Mouse (Mus musculus) limb, embryonic 12.5 days (tissue): ENCODE data around the gene Rpl4. TPM values are rescaled to one million over a fixed set of nuclear protein-coding genes. Genes with fewer than 3 reads are reported as not detected.
A peak's percentile ranks its signal among the peaks of the same experiment; 100 is the strongest.
"Not testable (repeated sequence)": the region's sequence is repeated elsewhere in the genome, so short reads cannot be mapped to it uniquely, and the experiment has no call there.

ENCODE experiments used
- ATAC-seq: fragments of 200-750 bp; cut with Nextera tagmentation; 2 replicates; pipeline ENCODE4 v1.8.0; 2017; ENCODE audit warnings: low read depth, moderate TSS enrichment; ENCODE audit not compliant: insufficient number of reproducible peaks, insufficient read depth, low FRiP score, low TSS enrichment
- H3K27ac ChIP-seq: fragments of 300-500 bp; sonication (generic); 2 replicates; pipeline ENCODE4 v1.5.1; 2016; ENCODE audit warnings: mild to moderate bottlenecking, moderate library complexity
- H3K27me3 ChIP-seq: fragments of 300-500 bp; sonication (generic); 2 replicates; pipeline ENCODE4 v1.6.1; 2016; ENCODE audit warnings: mild to moderate bottlenecking, moderate library complexity
- H3K36me3 ChIP-seq: fragments of 300-500 bp; sonication (generic); 2 replicates; pipeline ENCODE4 v1.6.1; 2016; ENCODE audit warnings: mild to moderate bottlenecking, moderate library complexity
- H3K4me1 ChIP-seq: fragments of 300-500 bp; sonication (generic); replicated peaks from 2 replicates; pipeline ENCODE4 v1.6.1; 2016
- H3K4me2 ChIP-seq: fragments of 300-500 bp; sonication (generic); 2 replicates; pipeline ENCODE4 v1.6.1; 2016; ENCODE audit warnings: mild to moderate bottlenecking, moderate library complexity
- H3K4me3 ChIP-seq: fragments of 300-500 bp; sonication (generic); replicated peaks from 2 replicates; pipeline ENCODE4 v1.5.1; 2016; ENCODE audit warnings: mild to moderate bottlenecking
- H3K9ac ChIP-seq: fragments of 300-500 bp; sonication (generic); replicated peaks from 2 replicates; pipeline ENCODE4 v1.6.1; 2016; ENCODE audit warnings: mild to moderate bottlenecking, moderate library complexity
- H3K9me3 ChIP-seq: fragments of 300-500 bp; sonication (generic); 2 replicates; pipeline ENCODE4 v1.6.1; 2016; ENCODE audit warnings: mild to moderate bottlenecking, moderate library complexity
- WGBS: fragments of 180-500 bp; shearing (Covaris S2); methylation state at CpG from one replicate; pipeline ENCODE4 v1.1.7; 2016; 5-methylcytosine and 5-hydroxymethylcytosine counted together
- polyA plus RNA-seq: library from polyadenylated mRNA; unstranded; fragments of >200 nt; fragmentation: Nextera tagmentation; extraction: Ambion mirVana; gene quantifications from 2 replicates; pipeline ENCODE4 v1.2.1, GENCODE M21; 2016

Rpl4 gene
- polyA plus RNA-seq: 1,142 and 1,161 TPM in 2 replicates

DNA sequence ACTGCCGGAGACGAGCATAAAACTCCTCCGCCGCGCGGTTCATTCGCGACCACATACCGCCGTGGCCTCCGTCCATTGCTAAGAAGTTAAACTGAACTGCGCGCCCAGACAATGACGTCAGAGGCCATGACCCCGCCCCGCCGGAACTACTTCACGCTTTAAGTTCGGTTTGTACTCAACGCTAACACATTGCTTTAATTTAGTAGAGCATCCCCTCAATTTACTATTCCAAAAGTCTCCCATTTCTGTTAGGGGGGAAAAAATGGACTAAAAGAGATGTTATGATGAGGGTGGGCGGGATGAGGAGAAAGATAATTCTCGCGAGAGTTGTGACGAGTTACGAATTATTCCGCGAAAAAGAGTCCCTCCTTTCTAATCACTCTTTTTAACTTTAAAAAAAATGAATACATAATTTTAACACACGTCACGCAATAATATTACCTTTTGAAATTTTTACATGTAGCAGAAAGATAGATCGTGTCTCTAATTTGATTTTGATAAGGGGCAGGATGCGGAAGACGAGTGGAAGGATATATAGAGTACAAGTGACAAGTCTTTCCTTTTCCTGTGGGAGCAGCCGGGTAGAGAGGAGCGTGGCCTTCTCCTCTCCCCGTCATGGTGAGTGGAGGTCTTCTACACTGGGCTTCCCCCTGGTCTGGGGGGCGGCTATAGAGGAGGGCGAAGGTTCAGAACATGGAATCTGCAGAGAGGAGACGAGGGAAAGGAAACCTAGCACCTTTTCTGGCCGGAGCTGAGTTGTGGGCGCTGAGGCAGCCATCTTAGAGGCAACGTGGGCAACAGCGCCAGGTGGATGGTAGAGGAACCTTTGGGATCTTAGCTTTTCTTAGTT lies at the start of gene Rpl4, which contains the start of gene Zwilch:
TSS of gene Rpl4 (plus strand) at position 560 of the 850 bp plus-strand sequence.
TSS of gene Zwilch (minus strand) at position 289 of the 850 bp plus-strand sequence.
- peak; percentile 75 for ATAC-seq
- Histone ChIP-seq H3K9me3 (no peaks in the 10 kb centered on the region), H3K27me3 (no peaks in the 10 kb centered on the region), H3K4me1 (peaks cover 26% of the 10 kb centered on the region), H3K9ac (peak within 1 kb of the TSS; percentile 89), H3K4me3 (peak within 1 kb of the TSS; percentile 86), H3K4me2 (peak within 1 kb of the TSS; percentile 87), H3K36me3 (peaks cover 36% of the 10 kb centered on the region), H3K27ac (peak within 1 kb of the TSS; percentile 89)
- WGBS: under 1% methylated on average over 42 of the region's 42 CpGs

GRCm38 (mm10) chr9:64124846-64125245 lies 48.3 kb upstream of the Rpl4 start:
- not testable (repeated sequence) for H3K9me3 ChIP-seq, H3K4me2 ChIP-seq, H3K4me3 ChIP-seq, H3K27ac ChIP-seq, ATAC-seq, H3K36me3 ChIP-seq, H3K27me3 ChIP-seq, H3K9ac ChIP-seq, H3K4me1 ChIP-seq
- 76% methylated on average over 3 of the region's 3 CpGs for WGBS

DNA sequence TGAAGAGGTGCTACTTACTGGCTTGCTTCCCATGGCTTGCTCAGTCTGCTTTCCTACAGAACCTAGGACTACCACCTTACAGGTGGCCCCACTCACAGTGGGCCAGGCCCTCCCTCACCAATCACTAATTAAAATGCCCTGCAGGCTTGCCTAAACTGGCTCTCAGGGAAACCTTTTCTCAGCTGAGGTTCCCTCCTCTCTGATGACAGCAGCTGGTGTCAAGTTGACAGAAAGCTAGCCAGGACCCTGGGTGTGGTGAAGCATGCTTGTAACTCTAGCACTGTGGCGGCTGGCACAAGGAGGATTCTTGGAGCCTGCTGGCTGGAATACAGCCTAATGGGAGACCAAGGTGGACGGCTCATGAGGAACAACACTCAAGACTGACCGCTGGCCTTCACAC lies 47.9 kb upstream of the Rpl4 start:
- Histone ChIP-seq H3K9ac (0 out of 2 replicates have a peak overlapping the region, but pooled peaks have one; percentile 19), H3K9me3 (no peaks in the 10 kb centered on the region), H3K4me2 (no peak overlapping the region), H3K27me3 (no peaks in the 10 kb centered on the region), H3K27ac (no peak overlapping the region), H3K36me3 (no peaks in the 10 kb centered on the region), H3K4me3 (no peak overlapping the region), H3K4me1 (peaks cover 10% of the 10 kb centered on the region; the same call in 1 of the 2 replicates)
- WGBS: 56% methylated on average over 3 of the region's 3 CpGs
- no peak for ATAC-seq

GRCm38 (mm10) chr9:64126121-64126520 lies 47.1 kb upstream of the Rpl4 start:
- Histone ChIP-seq H3K27ac (no peak overlapping the region), H3K4me2 (no peak overlapping the region), H3K36me3 (no peaks in the 10 kb centered on the region), H3K27me3 (no peaks in the 10 kb centered on the region), H3K9me3 (no peaks in the 10 kb centered on the region), H3K4me1 (peaks cover 10% of the 10 kb centered on the region; the same call in 1 of the 2 replicates), H3K9ac (no peak overlapping the region), H3K4me3 (no peak overlapping the region)
- ATAC-seq: no peak
- WGBS: 56% methylated on average over 12 of the region's 12 CpGs

DNA sequence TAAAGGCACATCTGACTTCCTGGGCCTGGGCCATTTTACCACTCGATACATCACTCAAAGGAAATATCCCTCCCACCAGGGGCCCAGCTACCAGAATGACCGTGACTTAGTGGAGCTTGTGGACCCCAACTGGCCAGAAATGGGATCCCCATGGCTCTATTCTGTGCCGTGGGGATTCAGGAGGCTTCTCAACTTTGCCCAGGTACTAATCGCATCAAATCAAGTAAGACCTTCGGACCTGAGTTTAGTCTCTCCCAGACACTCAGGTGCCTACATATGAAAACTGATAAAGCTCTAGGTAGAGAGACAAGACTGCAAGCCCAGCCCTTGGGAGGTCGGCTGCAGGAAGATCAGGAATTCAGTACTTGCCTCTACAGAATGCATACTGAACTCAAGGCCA lies 41.6 kb upstream of the Rpl4 start:
- H3K4me1 ChIP-seq: no peaks in the 10 kb centered on the region
- H3K4me2 ChIP-seq: no peak overlapping the region
- H3K36me3 ChIP-seq: peaks cover 12% of the 10 kb centered on the region
- H3K4me3 ChIP-seq: no peak overlapping the region
- H3K9ac ChIP-seq: no peak overlapping the region
- H3K27me3 ChIP-seq: no peaks in the 10 kb centered on the region
- H3K27ac ChIP-seq: no peak overlapping the region
- no peaks in the 10 kb centered on the region for H3K9me3 ChIP-seq
- WGBS: 86% methylated on average over 6 of the region's 6 CpGs
- no peak for ATAC-seq

GRCm38 (mm10) chr9:64138896-64139295 lies 34.3 kb upstream of the Rpl4 start:
- H3K4me1 ChIP-seq, H3K4me3 ChIP-seq, H3K9me3 ChIP-seq, H3K4me2 ChIP-seq, ATAC-seq, H3K9ac ChIP-seq, H3K27me3 ChIP-seq, H3K27ac ChIP-seq: not testable (repeated sequence)
- H3K36me3 ChIP-seq: peaks cover 61% of the 10 kb centered on the region
- 10% methylated on average over 6 of the region's 6 CpGs for WGBS

- 94% methylated on average over 9 of the region's 9 CpGs for WGBS
- H3K4me2 ChIP-seq: no peak overlapping the region
- no peak for ATAC-seq
- no peak overlapping the region for H3K27ac ChIP-seq
- no peaks in the 10 kb centered on the region for H3K9me3 ChIP-seq
- H3K27me3 ChIP-seq: no peaks in the 10 kb centered on the region
- no peak overlapping the region for H3K4me3 ChIP-seq
- H3K9ac ChIP-seq: no peak overlapping the region
- peaks cover 69% of the 10 kb centered on the region for H3K36me3 ChIP-seq
- no peaks in the 10 kb centered on the region for H3K4me1 ChIP-seq
Measured at GRCm38 (mm10) chr9:64139879-64140278, 33.3 kb upstream of the Rpl4 start.

DNA sequence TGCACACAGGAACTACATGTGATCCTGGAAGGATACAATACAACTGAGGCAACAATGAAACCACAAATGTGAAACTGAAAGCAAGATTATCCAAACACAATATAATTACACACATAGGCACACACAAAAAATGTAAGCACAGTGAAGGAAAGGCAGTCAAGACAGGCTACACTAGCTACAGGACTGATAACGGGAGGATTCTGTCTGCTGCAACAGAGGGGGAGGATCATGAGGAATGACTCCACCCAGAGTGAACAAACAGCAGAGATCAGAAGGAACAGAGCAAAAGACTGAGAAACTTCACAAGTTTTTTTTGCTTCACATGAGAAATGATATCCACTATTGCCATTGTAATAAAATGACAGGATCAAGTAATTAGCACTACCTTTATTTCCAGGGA lies 16.5 kb upstream of the Rpl4 start:
- Histone ChIP-seq H3K4me2 (no peak overlapping the region), H3K27ac (no peak overlapping the region), H3K36me3 (peaks cover 83% of the 10 kb centered on the region), H3K9ac (no peak overlapping the region), H3K4me1 (no peaks in the 10 kb centered on the region), H3K9me3 (no peaks in the 10 kb centered on the region), H3K4me3 (no peak overlapping the region), H3K27me3 (no peaks in the 10 kb centered on the region)
- WGBS: 95% methylated on average over 1 of the region's 1 CpGs
- ATAC-seq: no peak

DNA sequence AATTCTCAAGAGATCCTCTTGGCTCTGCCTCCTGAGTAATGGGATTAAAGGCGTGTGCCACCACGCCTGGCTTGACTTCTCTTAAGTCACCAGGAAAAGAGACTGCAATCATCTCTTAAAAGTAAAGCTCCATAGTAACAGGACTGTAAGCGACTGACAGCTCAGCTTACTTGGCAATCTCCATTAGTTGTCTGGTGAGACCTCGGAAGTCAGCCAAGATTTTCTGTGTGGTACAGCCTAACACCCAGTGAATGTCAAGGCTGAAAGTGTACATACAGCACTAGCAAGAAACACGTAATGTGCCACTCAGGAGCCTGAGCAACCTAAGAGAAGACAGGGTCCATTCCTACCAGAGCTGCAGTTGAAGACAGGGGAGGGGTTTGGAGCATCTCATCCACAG lies 12.7 kb upstream of the Rpl4 start:
- Histone ChIP-seq H3K36me3 (peaks cover 76% of the 10 kb centered on the region), H3K4me1 (no peaks in the 10 kb centered on the region), H3K27ac (no peak overlapping the region), H3K9ac (no peak overlapping the region), H3K9me3 (no peaks in the 10 kb centered on the region), H3K27me3 (no peaks in the 10 kb centered on the region), H3K4me3 (no peak overlapping the region), H3K4me2 (no peak overlapping the region)
- WGBS: 91% methylated on average over 5 of the region's 5 CpGs
- no peak for ATAC-seq

DNA sequence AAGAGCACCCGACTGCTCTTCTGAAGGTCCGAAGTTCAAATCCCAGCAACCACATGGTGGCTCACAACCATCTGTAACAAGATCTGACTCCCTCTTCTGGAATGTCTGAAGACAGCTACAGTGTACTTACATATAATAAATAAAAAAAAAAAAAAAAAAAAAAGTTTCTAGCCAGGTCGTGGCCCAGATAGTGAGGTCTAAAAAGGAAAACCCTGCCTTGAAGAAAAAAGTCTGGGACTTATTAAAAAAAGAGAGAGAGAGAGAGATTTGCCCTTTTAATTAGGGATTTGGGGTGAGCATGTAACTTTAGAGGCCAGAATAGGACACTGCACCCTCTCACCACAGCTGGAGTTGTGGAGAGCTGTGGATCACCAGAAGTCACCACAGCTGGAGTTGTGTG lies 3.2 kb upstream of the Rpl4 start:
- not testable (repeated sequence) for H3K9me3 ChIP-seq, H3K27me3 ChIP-seq, ATAC-seq, H3K27ac ChIP-seq, H3K4me2 ChIP-seq, H3K9ac ChIP-seq, H3K4me3 ChIP-seq
- peaks cover 18% of the 10 kb centered on the region for H3K4me1 ChIP-seq
- 94% methylated on average over 3 of the region's 3 CpGs for WGBS
- peaks cover 18% of the 10 kb centered on the region for H3K36me3 ChIP-seq

GRCm38 (mm10) chr9:64172145-64172815 lies 895 bp upstream of the Rpl4 start:
- Histone ChIP-seq H3K4me3 (peak overlapping the region; percentile 86), H3K9ac (peak overlapping the region; percentile 89), H3K36me3 (peaks cover 35% of the 10 kb centered on the region), H3K27ac (peak overlapping the region; percentile 89), H3K27me3 (no peaks in the 10 kb centered on the region), H3K9me3 (no peaks in the 10 kb centered on the region), H3K4me1 (peaks cover 26% of the 10 kb centered on the region), H3K4me2 (peak overlapping the region; percentile 87)
- ATAC-seq: peak; percentile 71
- WGBS: 3% methylated on average over 18 of the region's 18 CpGs
